Mouse (Mus musculus) layer of hippocampus, postnatal 36 days (tissue): Measurements from ENCODE around the gene Stat3. TPM values are rescaled to one million over a fixed set of nuclear protein-coding genes. Genes with fewer than 3 reads are reported as not detected.

Experiments used
- DNase-seq, 2 experiments: peaks; one replicate each; pipeline ENCODE4 v3.0.0; 2022
- total RNA-seq, 2 experiments: library from RNA; stranded (reverse); gene quantifications; 2 replicates each; pipeline ENCODE4 v1.2.3; 2021

Gene Stat3
- total RNA-seq = 10 to 100 TPM; 34.2 to 44.7 TPM

GRCm38 (mm10) chr11:100939512-100940151 lies at the start of gene Stat3:
Gene Stat3 (minus strand): TSS chr11:100939540.
- DNase-seq = peak; percentile 98 to 99

GRCm38 (mm10) chr11:100988674-100989073 lies 49.3 kb upstream of the Stat3 start:
- DNase-seq = no peak

GRCm38 (mm10) chr11:100985607-100986006 lies 46.3 kb upstream of the Stat3 start:
- DNase-seq = no peak

GRCm38 (mm10) chr11:100983778-100984131 lies 44.4 kb upstream of the Stat3 start:
- no peak for DNase-seq

- DNase-seq = peak; percentile 68 to 76
Measured at GRCm38 (mm10) chr11:100983125-100983777, 43.9 kb upstream of the Stat3 start.

GRCm38 (mm10) chr11:100982087-100982486 lies 42.7 kb upstream of the Stat3 start:
- no peak for DNase-seq

DNA sequence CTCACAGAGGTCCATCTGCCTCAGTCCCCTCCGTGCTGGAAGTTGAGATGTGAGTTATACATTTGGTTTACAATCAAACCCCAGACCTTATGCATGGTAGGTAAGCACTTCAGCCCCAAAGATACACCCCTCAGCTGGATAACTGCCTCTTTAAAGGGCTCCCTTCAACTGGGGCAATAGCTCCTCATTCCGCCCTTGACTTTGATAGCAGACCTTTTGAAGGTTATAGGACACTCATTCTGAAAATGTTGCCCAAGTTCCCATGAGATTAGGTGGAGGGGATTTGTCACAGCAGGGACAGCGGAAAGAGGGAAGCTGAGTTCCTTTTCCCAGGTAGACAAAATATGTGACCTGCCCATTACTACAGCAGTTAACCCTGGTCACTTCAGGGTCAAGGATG lies 41.9 kb upstream of the Stat3 start:
- no peak for DNase-seq

GRCm38 (mm10) chr11:100980438-100980837 lies 41.1 kb upstream of the Stat3 start:
- no peak for DNase-seq

DNA sequence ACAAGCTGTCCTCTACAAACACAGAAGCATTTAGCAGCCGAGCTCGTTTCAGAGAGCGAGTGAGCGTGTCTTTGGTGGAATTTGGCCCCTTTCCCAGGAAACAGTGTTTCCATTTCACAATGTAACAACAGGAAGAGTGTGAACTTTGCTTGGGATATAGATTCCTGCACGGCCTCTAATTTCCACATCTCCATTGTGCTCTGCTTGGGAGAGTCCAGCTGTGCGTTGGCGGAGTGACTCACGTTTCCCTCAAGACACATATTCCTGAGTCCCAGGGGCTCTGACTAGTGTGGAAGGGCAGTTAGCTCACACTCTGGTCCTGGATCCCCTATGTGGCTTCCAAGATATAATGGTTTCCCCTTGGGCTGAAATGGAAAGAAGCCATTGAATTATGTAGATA lies 40.5 kb upstream of the Stat3 start:
- DNase-seq = no peak

- no peak for DNase-seq
Measured at GRCm38 (mm10) chr11:100975241-100975640, 35.9 kb upstream of the Stat3 start.

- DNase-seq = no peak
Measured at GRCm38 (mm10) chr11:100974381-100974970, 35.1 kb upstream of the Stat3 start.

DNA sequence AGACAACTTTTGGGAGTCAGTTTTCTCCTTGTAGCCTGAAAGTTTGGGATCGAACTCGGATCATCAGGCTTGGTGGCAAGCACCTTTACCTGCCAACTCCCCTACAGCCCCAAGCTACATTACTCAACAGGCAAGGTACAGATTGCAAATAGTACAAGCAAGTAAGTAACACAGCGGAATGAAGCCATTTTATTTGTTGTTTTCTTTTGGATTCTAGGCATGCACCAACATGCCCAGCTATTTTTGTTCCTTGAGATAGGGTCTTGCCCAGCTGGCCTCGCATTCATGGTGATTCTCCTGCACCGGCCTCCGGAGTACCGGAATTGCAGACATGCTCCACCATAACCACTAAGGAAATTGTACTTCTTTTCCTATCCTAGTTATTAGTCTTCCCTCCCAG lies 33.9 kb upstream of the Stat3 start:
- DNase-seq = no peak

- DNase-seq = no peak
Measured at GRCm38 (mm10) chr11:100971455-100971854, 32.1 kb upstream of the Stat3 start.

- peak; percentile 52 to 62 for DNase-seq
Measured at GRCm38 (mm10) chr11:100970557-100970937, 31.2 kb upstream of the Stat3 start, which contains the start of gene Cavin1. Gene Cavin1 (minus strand): TSS chr11:100970887.

GRCm38 (mm10) chr11:100969744-100970556 lies 30.6 kb upstream of the Stat3 start:
- DNase-seq = no peak

GRCm38 (mm10) chr11:100969189-100969743 lies 29.9 kb upstream of the Stat3 start:
- DNase-seq = no peak

GRCm38 (mm10) chr11:100968501-100968900 lies 29.2 kb upstream of the Stat3 start:
- DNase-seq = no peak

DNA sequence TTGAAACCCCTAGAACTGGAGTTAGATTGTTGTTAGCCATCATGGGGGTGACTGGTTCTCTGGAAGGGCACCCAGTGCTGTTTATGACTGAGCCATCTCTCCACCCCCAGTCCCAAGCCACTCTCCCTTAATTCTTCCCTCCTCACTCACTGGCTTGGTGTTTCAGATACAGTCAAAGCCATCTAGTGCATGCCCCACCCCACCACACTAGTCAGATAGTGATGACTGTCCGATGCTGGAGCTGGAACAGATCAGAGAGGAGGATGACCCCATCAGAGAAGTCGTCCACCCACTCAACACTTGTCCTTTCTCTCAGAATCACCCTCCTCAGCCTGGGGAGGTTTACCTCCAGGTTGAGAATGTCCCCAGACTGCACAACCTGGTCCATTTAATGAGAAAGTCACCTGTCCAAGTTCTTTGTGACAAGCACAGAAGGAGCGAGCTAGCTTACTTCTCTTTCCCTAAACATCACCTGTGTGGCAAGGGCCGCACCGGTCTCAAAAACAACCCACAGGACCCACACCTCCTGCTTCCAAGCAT lies 28.6 kb upstream of the Stat3 start:
- DNase-seq = no peak

GRCm38 (mm10) chr11:100967376-100967775 lies 28.0 kb upstream of the Stat3 start:
- DNase-seq = no peak

DNA sequence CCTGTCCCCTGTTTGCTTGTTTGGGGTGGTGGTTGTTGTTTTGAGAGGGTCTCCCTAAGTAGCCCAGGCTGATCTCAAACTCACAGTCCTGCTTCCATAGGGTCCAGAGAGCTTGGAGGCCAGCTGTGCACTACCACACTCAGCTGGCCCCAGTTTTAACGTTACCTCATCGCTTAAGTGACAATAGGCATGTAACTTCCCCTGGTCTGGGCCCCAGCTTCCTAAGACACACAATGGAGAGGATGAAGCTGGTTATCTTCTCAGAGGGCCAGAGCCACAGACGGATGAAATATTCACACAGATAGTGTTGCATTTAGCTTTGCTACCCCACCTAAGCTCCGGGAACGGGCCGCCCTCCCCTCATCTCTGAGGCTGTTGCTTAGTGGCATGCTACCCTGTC lies 26.4 kb upstream of the Stat3 start:
- no peak for DNase-seq

GRCm38 (mm10) chr11:100964901-100965542 lies 25.7 kb upstream of the Stat3 start:
- no peak for DNase-seq

GRCm38 (mm10) chr11:100964180-100964579 lies 24.8 kb upstream of the Stat3 start:
- no peak for DNase-seq
